Mouse (Mus musculus): ENCODE measurements around the gene Grid2. TPM values are rescaled to one million over a fixed set of nuclear protein-coding genes. Genes with fewer than 3 reads are reported as not detected.

Grid2 gene
- polyA plus RNA-seq, 1 experiment = not detected

GRCm38 (mm10) chr6:64607041-64607440 is 1351.4 kb downstream of the Grid2 start:
- Histone ChIP-seq H3K4me3 (replicated peaks) (no peak overlapping the region), H3K4me1 (no peaks in the 10 kb centered on the region), H3K27me3 (replicated peaks) (no peaks in the 10 kb centered on the region), H3K36me3 (replicated peaks; ENCODE audit: low read length) (no peaks in the 10 kb centered on the region), H3K9me3 (no peaks in the 10 kb centered on the region)
- no peak for TF ChIP-seq GATA1 (IDR thresholded peaks at IDR 0.05; ENCODE audit: borderline replicate concordance, low read length)
- TF ChIP-seq FLI1 (IDR thresholded peaks at IDR 0.05; ENCODE audit: low read length) = no peak

- no peaks in the 10 kb centered on the region for H3K27me3 ChIP-seq (replicated peaks)
- H3K4me3 ChIP-seq (replicated peaks) = no peak overlapping the region
- no peaks in the 10 kb centered on the region for H3K4me1 ChIP-seq
- H3K36me3 ChIP-seq (replicated peaks; ENCODE audit: low read length) = no peaks in the 10 kb centered on the region
- H3K9me3 ChIP-seq = no peaks in the 10 kb centered on the region
- no peak for TF ChIP-seq GATA1 (IDR thresholded peaks at IDR 0.05; ENCODE audit: borderline replicate concordance, low read length)
Measured at GRCm38 (mm10) chr6:64607942-64608341, 1352.3 kb downstream of the Grid2 start.

- no peak for TF ChIP-seq GATA1 (IDR thresholded peaks at IDR 0.05; ENCODE audit: borderline replicate concordance, low read length)
- TF ChIP-seq FLI1 (IDR thresholded peaks at IDR 0.05; ENCODE audit: low read length) = no peak
- H3K9me3 ChIP-seq = peaks cover 11% of the 10 kb centered on the region
- no peak overlapping the region for H3K4me3 ChIP-seq (replicated peaks)
- H3K27me3 ChIP-seq (replicated peaks) = no peaks in the 10 kb centered on the region
- H3K4me1 ChIP-seq = no peaks in the 10 kb centered on the region
- H3K36me3 ChIP-seq (replicated peaks; ENCODE audit: low read length) = no peaks in the 10 kb centered on the region
Measured at GRCm38 (mm10) chr6:64616843-64617242, 1361.2 kb downstream of the Grid2 start.

GRCm38 (mm10) chr6:64617417-64618135 is 1361.9 kb downstream of the Grid2 start:
- Histone ChIP-seq H3K4me1 (no peaks in the 10 kb centered on the region), H3K27me3 (replicated peaks) (no peaks in the 10 kb centered on the region), H3K9me3 (peaks cover 11% of the 10 kb centered on the region), H3K36me3 (replicated peaks; ENCODE audit: low read length) (no peaks in the 10 kb centered on the region), H3K4me3 (replicated peaks) (no peak overlapping the region)
- TF ChIP-seq FLI1 (IDR thresholded peaks at IDR 0.05; ENCODE audit: low read length) (no peak), GATA1 (IDR thresholded peaks at IDR 0.05; ENCODE audit: borderline replicate concordance, low read length) (no peak)

GRCm38 (mm10) chr6:64623404-64623803 is 1367.7 kb downstream of the Grid2 start:
- Histone ChIP-seq H3K36me3 (replicated peaks; ENCODE audit: low read length) (no peaks in the 10 kb centered on the region), H3K9me3 (peaks cover 8% of the 10 kb centered on the region), H3K4me3 (replicated peaks) (no peak overlapping the region), H3K4me1 (no peaks in the 10 kb centered on the region), H3K27me3 (replicated peaks) (no peaks in the 10 kb centered on the region)
- TF ChIP-seq FLI1 (IDR thresholded peaks at IDR 0.05; ENCODE audit: low read length) (no peak), GATA1 (IDR thresholded peaks at IDR 0.05; ENCODE audit: borderline replicate concordance, low read length) (no peak)

- Histone ChIP-seq H3K9me3 (no peaks in the 10 kb centered on the region), H3K36me3 (replicated peaks; ENCODE audit: low read length) (no peaks in the 10 kb centered on the region), H3K4me1 (peaks cover 4% of the 10 kb centered on the region; the same call in 1 of the 2 replicates), H3K27me3 (replicated peaks) (no peaks in the 10 kb centered on the region), H3K4me3 (replicated peaks) (no peak overlapping the region)
- TF ChIP-seq FLI1 (IDR thresholded peaks at IDR 0.05; ENCODE audit: low read length) (no peak), GATA1 (IDR thresholded peaks at IDR 0.05; ENCODE audit: borderline replicate concordance, low read length) (no peak)
Measured at GRCm38 (mm10) chr6:64647661-64648060, 1392.0 kb downstream of the Grid2 start.

- no peak overlapping the region for H3K4me3 ChIP-seq (replicated peaks)
- H3K9me3 ChIP-seq = no peaks in the 10 kb centered on the region
- TF ChIP-seq GATA1 (IDR thresholded peaks at IDR 0.05; ENCODE audit: borderline replicate concordance, low read length) (no peak), FLI1 (IDR thresholded peaks at IDR 0.05; ENCODE audit: low read length) (no peak)
- peaks cover 4% of the 10 kb centered on the region; the same call in 1 of the 2 replicates for H3K4me1 ChIP-seq
- H3K27me3 ChIP-seq (replicated peaks) = no peaks in the 10 kb centered on the region
- H3K36me3 ChIP-seq (replicated peaks; ENCODE audit: low read length) = no peaks in the 10 kb centered on the region
Measured at GRCm38 (mm10) chr6:64648196-64648595, 1392.5 kb downstream of the Grid2 start.

- peak overlapping the region; percentile 59 for H3K4me3 ChIP-seq (replicated peaks)
- H3K27me3 ChIP-seq (replicated peaks) = no peaks in the 10 kb centered on the region
- TF ChIP-seq FLI1 (IDR thresholded peaks at IDR 0.05; ENCODE audit: low read length) = no peak
- TF ChIP-seq GATA1 (IDR thresholded peaks at IDR 0.05; ENCODE audit: borderline replicate concordance, low read length) = no peak
- H3K4me1 ChIP-seq = peaks cover 4% of the 10 kb centered on the region; the same call in 1 of the 2 replicates
- H3K9me3 ChIP-seq = no peaks in the 10 kb centered on the region
- H3K36me3 ChIP-seq (replicated peaks; ENCODE audit: low read length) = no peaks in the 10 kb centered on the region
Measured at GRCm38 (mm10) chr6:64649296-64650226, 1393.9 kb downstream of the Grid2 start.

GRCm38 (mm10) chr6:64650765-64651164 is 1395.1 kb downstream of the Grid2 start:
- TF ChIP-seq GATA1 (IDR thresholded peaks at IDR 0.05; ENCODE audit: borderline replicate concordance, low read length) (no peak), FLI1 (IDR thresholded peaks at IDR 0.05; ENCODE audit: low read length) (no peak)
- no peak overlapping the region for H3K4me3 ChIP-seq (replicated peaks)
- H3K36me3 ChIP-seq (replicated peaks; ENCODE audit: low read length) = no peaks in the 10 kb centered on the region
- H3K27me3 ChIP-seq (replicated peaks) = no peaks in the 10 kb centered on the region
- no peaks in the 10 kb centered on the region for H3K9me3 ChIP-seq
- H3K4me1 ChIP-seq = peaks cover 4% of the 10 kb centered on the region; the same call in 1 of the 2 replicates

GRCm38 (mm10) chr6:64671010-64671409 is 1415.3 kb downstream of the Grid2 start:
- TF ChIP-seq GATA1 (IDR thresholded peaks at IDR 0.05; ENCODE audit: borderline replicate concordance, low read length) (no peak), FLI1 (IDR thresholded peaks at IDR 0.05; ENCODE audit: low read length) (no peak)
- Histone ChIP-seq H3K27me3 (replicated peaks) (no peaks in the 10 kb centered on the region), H3K4me1 (no peaks in the 10 kb centered on the region), H3K4me3 (replicated peaks) (no peak overlapping the region), H3K36me3 (replicated peaks; ENCODE audit: low read length) (no peaks in the 10 kb centered on the region), H3K9me3 (no peaks in the 10 kb centered on the region)

Measured in megakaryocyte, embryonic 14.5 days (primary cell).